Comparison of ENCODE assay signal across 11 mouse cellular contexts in the genomic region with DNA sequence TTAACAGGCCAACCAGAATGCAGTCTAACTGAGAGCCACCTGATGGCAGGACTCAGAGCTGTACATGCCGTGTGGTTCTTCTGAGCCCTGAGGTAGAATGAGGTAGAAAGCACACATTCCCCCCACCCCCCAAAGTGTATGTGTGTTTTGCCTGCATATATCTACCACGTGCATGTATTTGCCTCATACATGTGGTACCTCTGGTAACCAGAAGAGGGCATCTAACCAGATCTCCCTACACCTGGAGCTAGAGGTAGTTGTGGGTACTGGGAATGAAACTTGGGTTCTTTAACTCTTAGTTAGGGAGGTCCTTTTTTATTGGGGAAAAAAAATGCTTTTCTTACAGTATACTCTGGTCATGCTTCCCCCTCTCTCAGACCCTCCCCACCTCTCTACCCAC. TPM values are rescaled to one million over a fixed set of nuclear protein-coding genes. Genes with fewer than 3 reads are reported as not detected.
DNase-seq lines count a peak whose midpoint lies in the region; ATAC-seq and TF ChIP-seq lines count a peak whose summit lies in the region.
"Had no signal": no experiment of that assay in that cellular context is flagged by ENCODE, and none has a peak within 500 bp of the region (broad histone marks: within the 10 kb centered on the region; RNA-seq: fewer than 3 reads in every experiment).

No protein-coding gene starts in this region.

- no peak for ATAC-seq in liver, embryonic 14.5 days (ENCODE audit: insufficient read depth)

- peak; percentile 68 for TF ChIP-seq CTCF in liver, embryonic 14.5 days (IDR thresholded peaks at IDR 0.05; ENCODE audit: low read depth)

- H3K4me3 ChIP-seq in liver, embryonic 14.5 days (ENCODE audit: insufficient read depth in 1 of 2, low read depth in 2 of 2, low read length in 2 of 2): no peak overlapping the region
- H3K4me3 ChIP-seq: limb, embryonic 13.5 days; myocyte had no signal

- no peak overlapping the region for H3K4me2 ChIP-seq in liver, embryonic 14.5 days (ENCODE audit: low read depth)
- H3K4me2 ChIP-seq: limb, embryonic 13.5 days had no signal

- H3K27me3 ChIP-seq in liver, embryonic 14.5 days (ENCODE audit: control insufficient read depth, insufficient read depth, low read length): no peaks in the 10 kb centered on the region
- H3K27me3 ChIP-seq: limb, embryonic 13.5 days had no signal

- peak; percentile 26 for DNase-seq in cerebellum, postnatal 10 days
- no peak for DNase-seq in cerebellum, adult 11 months
- peak in 1 of 3 experiments; percentile 14 for DNase-seq in liver, embryonic 14.5 days (ENCODE audit: low read depth in 3 of 3, low spot score in 3 of 3)
- DNase-seq in liver (no peak), ZHBTc4 (ENCODE audit: low read depth, low spot score) (peak; percentile 71)
- peak; percentile 67 for DNase-seq in naive thymus-derived CD4-positive, alpha-beta T cell, adult 2 months (ENCODE audit: low read depth)
- DNase-seq in adrenal gland, adult 8-10 months: no peak
- no peak for DNase-seq in right cerebral cortex, adult 2 months (ENCODE audit: low spot score in 2 of 2)
- DNase-seq: kidney, postnatal 14 days had no signal

- H3K9me3 ChIP-seq in liver, embryonic 14.5 days (ENCODE audit: control insufficient read depth, low read length): no peaks in the 10 kb centered on the region
- H3K9me3 ChIP-seq: limb, embryonic 13.5 days had no signal

- H3K36me3 ChIP-seq in liver, embryonic 14.5 days (replicated peaks; ENCODE audit: control insufficient read depth, insufficient read depth, low read depth): peaks cover 5% of the 10 kb centered on the region

- no peak overlapping the region for H3K27ac ChIP-seq in liver, embryonic 14.5 days
- H3K27ac ChIP-seq: limb, embryonic 13.5 days had no signal

- H3K4me1 ChIP-seq in liver, embryonic 14.5 days (replicated peaks; ENCODE audit: control insufficient read depth in 2 of 2, insufficient read depth in 2 of 2, low read length in 1 of 2): peaks cover 5 to 7% of the 10 kb centered on the region in 2 experiments; a peak in 3 of 4 replicates

- 42% methylated on average over 2 of the region's 2 CpGs for WGBS in liver, embryonic 14.5 days (ENCODE audit: insufficient replicate concordance)

- H3K9ac ChIP-seq in liver, embryonic 14.5 days (replicated peaks): no peak overlapping the region
- H3K9ac ChIP-seq: limb, embryonic 13.5 days had no signal

- TF ChIP-seq EP300 in liver, embryonic 14.5 days (IDR thresholded peaks at IDR 0.05; ENCODE audit: low read depth): no peak

RNA-seq across cellular contexts. Expression of a gene that starts 5.5 kb away (rescaled TPM):
- 34.3 and 41.9 TPM in 2 replicates for polyA plus RNA-seq in liver, embryonic 14.5 days (2012; rRNA removed)
- polyA plus RNA-seq in liver, embryonic 14.5 days (2014; fragmentation: Nextera tagmentation; extraction: Ambion mirVana): 33.6 and 34.6 TPM in 2 replicates
- total RNA-seq in adrenal gland, adult 8-10 months (2022): 10 to 100 TPM; 66.8 to 77.9 (median 68.9) TPM

RNA-seq across cellular contexts. Expression of a gene that starts 51.8 kb away (rescaled TPM):
- 6.3 and 10.7 TPM in 2 replicates for polyA plus RNA-seq in liver, embryonic 14.5 days (2012; rRNA removed)
- polyA plus RNA-seq in liver, embryonic 14.5 days (2014; fragmentation: Nextera tagmentation; extraction: Ambion mirVana): 18.2 and 22.9 TPM in 2 replicates
- 10 to 100 TPM; 17.5 to 21.3 (median 18.7) TPM for total RNA-seq in adrenal gland, adult 8-10 months (2022)

Comparison
In these comparisons a context has a peak if more than half of its experiments do, and no peak if none do; other contexts are left out.
1. DNase-seq: peak in cerebellum, postnatal 10 days (2 of 2), ZHBTc4 (single experiment) and naive thymus-derived CD4-positive, alpha-beta T cell, adult 2 months (single experiment); none in cerebellum, adult 11 months (single experiment), liver (single experiment), adrenal gland, adult 8-10 months (single experiment) and right cerebral cortex, adult 2 months (0 of 2).